Mouse (Mus musculus) brown adipose tissue, adult 24 weeks (tissue): ENCODE measurements at regions not wholly inside any gene's neighbourhood (a gene's known extent, or its start where the extent isn't known, plus 50 kb on each side); places are given as distances from the start of the nearest gene placed in this dataset.

Experiments
- H3K27ac ChIP-seq: fragments of 200-500 bp; replicated peaks from 2 replicates; pipeline ENCODE4 v1.5.1; 2012; ENCODE audit warnings: low read depth, mild to moderate bottlenecking, low read length
- H3K4me1 ChIP-seq: fragments of 200-500 bp; 2 replicates; pipeline ENCODE4 v1.6.1; 2012; ENCODE audit warnings: low read length, mixed read lengths; ENCODE audit not compliant: control insufficient read depth, insufficient read depth, insufficient read length
- H3K4me3 ChIP-seq: fragments of 200-500 bp; 2 replicates; pipeline ENCODE4 v1.5.1; 2012; ENCODE audit warnings: low read depth, mild to moderate bottlenecking, low read length, moderate library complexity; ENCODE audit not compliant: insufficient read depth

GRCm38 (mm10) chr1:151082510-151083033 is 89.3 kb upstream of the Hmcn1 start:
- no peak overlapping the region for H3K27ac ChIP-seq
- no peak overlapping the region for H3K4me3 ChIP-seq
- H3K4me1 ChIP-seq, result peaks cover 10% of the 10 kb centered on the region; the same call in 1 of the 2 replicates

DNA sequence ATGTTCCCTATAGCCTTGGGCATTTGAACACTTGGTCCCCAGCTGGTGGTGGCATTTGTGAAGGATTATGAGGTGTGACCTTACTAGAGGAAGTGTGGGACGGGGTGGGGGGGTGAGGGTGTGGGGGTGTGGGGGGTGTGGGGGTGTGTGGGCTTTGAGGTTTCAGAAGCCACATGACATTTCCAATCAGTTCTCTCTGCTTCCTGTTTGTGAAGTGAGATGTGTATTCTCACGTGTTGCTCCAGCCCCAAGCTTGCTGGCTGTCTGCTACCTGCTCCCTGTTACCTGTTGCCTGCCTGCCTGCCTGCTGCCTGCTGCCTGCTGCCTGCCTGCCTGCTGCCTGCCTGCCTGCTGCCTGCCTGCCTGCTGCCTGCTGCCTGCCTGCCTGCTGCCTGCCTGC is 90.6 kb upstream of the Hmcn1 start:
- Histone ChIP-seq H3K4me1 (peaks cover 10% of the 10 kb centered on the region; the same call in 1 of the 2 replicates), H3K27ac (no peak overlapping the region), H3K4me3 (no peak overlapping the region)

GRCm38 (mm10) chr1:151086111-151086859 is 93.0 kb upstream of the Hmcn1 start:
- Histone ChIP-seq H3K4me3 (no peak overlapping the region), H3K27ac (no peak overlapping the region), H3K4me1 (no peaks in the 10 kb centered on the region)

DNA sequence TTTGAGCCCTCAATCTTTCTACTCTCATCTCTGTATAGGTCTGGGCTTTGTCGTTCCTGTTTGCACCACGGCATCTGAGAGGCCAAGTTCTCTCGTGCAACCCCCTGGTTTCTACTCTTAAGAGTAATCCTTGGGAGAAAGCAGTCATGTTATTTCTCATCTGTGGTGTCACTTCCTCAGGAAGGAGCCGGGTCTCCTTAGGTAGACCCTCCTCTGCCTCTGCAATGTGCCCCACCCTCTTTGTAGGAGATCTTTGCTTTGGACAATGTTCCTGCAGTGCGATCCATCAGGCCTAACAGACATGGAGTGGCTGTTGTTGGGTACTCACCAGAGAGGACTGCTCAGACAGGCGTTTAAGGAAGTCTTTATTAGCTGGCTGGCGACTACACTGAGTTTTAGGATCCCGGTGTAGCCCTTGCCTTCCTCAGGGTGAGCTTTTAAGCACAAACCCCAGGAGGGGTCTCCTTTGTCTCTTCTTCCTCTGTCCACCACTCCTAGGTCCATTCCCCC is 94.0 kb upstream of the Hmcn1 start:
- Histone ChIP-seq H3K4me3 (no peak overlapping the region), H3K27ac (no peak overlapping the region), H3K4me1 (no peaks in the 10 kb centered on the region)

GRCm38 (mm10) chr1:151087811-151088511 is 94.4 kb upstream of the Gm47985 start:
- Histone ChIP-seq H3K27ac (no peak overlapping the region), H3K4me3 (no peak overlapping the region), H3K4me1 (no peaks in the 10 kb centered on the region)

- Histone ChIP-seq H3K4me3 (no peak overlapping the region), H3K4me1 (no peaks in the 10 kb centered on the region), H3K27ac (no peak overlapping the region)
These were observed 93.7 kb upstream of the Gm47985 start for GRCm38 (mm10) chr1:151088535-151089125.

GRCm38 (mm10) chr1:151092035-151092434 is 90.3 kb upstream of the Gm47985 start:
- H3K27ac ChIP-seq, result no peak overlapping the region

GRCm38 (mm10) chr1:151095344-151096050 is 86.8 kb upstream of the Gm47985 start:
- no peak overlapping the region for H3K27ac ChIP-seq
- peaks cover 2% of the 10 kb centered on the region; the same call in 1 of the 2 replicates for H3K4me1 ChIP-seq
- H3K4me3 ChIP-seq, result no peak overlapping the region

More at GRCm38 (mm10) chr1:151092035-151092434, 90.3 kb upstream of the Gm47985 start:
- Histone ChIP-seq H3K4me1 (no peaks in the 10 kb centered on the region), H3K4me3 (no peak overlapping the region)

DNA sequence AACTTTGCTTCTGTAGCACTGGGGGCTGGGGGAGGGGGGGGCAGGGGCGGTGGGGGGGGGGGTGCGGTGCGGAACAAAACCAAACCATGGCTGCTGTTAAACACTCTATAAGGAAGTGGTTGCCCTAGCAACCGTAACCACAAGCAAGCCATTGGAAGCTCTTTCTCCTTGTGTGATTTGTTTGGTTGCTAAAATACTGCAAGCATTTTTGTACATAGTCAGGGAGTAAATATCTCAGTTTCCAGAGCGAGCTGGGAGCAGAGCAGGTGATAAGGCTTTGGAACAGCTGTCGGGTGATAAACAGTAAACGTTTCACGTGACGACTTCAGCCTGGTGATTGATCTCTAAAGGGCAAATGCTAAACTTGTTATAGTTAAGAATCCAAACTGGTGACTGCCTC is 86.3 kb upstream of the Gm47985 start:
- H3K4me3 ChIP-seq, result no peak overlapping the region
- H3K27ac ChIP-seq, result no peak overlapping the region
- H3K4me1 ChIP-seq, result peaks cover 2% of the 10 kb centered on the region; the same call in 1 of the 2 replicates

DNA sequence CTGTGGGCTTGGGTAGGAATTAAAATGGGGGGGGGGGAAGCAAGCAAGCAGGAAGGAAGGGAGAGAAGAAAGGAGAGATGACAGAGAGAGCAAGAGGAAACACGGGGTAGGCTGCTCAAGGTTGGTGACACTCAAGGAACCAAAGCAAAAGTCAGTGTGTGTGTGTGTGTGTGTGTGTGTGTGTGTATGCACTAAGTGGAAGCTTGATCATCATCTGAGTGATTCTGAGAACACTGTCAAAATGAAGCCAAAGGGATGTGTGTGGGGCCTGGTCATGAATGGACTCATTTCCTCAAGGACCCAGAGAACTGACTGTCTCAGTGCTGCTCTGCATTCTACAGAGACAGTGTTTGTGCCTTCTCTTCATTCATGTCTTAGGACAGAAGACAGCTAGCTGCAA is 84.8 kb upstream of the Gm47985 start:
- Histone ChIP-seq H3K4me3 (no peak overlapping the region), H3K27ac (no peak overlapping the region), H3K4me1 (peaks cover 2% of the 10 kb centered on the region; the same call in 1 of the 2 replicates)

DNA sequence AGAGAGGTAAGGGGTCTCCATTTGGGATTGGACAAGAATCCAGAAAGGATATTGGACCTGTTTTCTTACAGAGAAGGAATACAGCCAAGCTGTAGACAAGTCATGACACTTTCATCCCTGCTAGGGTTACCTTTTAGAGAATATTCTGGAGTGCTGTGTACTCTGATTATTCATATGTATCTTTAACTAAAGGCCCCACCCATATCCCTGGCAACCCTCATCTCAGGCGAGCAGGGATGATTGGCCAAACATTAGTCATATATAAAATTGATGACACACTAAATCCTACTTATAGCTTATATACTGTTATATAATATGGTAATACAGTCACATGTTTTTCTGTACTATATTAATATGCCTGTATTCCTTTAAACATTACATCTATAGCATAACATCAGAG is 83.6 kb upstream of the Gm47985 start:
- H3K4me3 ChIP-seq, result no peak overlapping the region
- no peak overlapping the region for H3K27ac ChIP-seq

DNA sequence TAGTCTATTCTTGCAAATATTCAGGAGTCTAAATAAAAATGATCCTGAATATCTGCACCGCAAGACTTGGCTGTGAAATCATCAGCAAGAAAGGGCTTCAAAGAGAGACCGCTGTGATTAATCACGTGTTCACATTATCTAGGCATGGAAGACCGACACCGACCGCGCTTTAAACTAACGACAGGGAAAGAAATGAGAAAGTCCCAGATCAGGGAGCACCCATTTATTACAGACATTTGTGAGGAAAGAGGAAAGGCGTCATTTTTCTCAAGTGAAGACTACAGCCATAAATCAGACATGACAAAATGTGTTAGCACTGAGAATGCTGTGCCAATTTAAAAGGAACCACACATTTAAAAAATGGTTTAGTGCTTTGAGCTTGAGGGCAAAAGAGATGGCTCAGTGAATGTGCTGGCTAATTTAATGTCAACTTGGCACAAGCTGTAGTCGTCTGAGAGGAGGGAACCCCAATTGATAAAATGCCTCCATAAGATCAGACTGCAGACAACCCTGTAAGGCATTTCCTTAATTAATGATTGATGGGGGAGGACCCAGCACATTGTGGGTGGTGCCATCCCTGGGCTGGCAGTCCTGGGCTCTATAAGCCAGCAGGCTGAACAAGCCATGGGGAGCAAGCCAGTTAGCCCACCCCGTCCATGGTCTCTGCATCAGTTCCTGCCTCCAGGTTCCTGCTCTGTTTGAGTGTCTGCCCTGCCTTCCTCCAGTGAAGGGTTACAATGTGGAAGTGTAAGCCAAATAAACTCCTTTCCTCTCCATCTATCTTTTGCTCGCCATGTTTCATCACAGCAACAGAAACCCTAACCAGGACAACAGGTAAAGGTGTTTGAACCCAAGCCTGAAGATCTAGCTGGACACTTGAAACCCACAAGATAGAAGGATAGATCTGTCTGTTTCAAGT is 81.5 kb upstream of the Gm47985 start:
- peaks cover 14% of the 10 kb centered on the region for H3K4me1 ChIP-seq
- H3K4me3 ChIP-seq, result no peak overlapping the region
- H3K27ac ChIP-seq, result no peak overlapping the region; the same call in 1 of the 2 replicates

More for the DNA sequence above, 83.6 kb upstream of the Gm47985 start:
- peaks cover 2% of the 10 kb centered on the region; the same call in 1 of the 2 replicates for H3K4me1 ChIP-seq

DNA sequence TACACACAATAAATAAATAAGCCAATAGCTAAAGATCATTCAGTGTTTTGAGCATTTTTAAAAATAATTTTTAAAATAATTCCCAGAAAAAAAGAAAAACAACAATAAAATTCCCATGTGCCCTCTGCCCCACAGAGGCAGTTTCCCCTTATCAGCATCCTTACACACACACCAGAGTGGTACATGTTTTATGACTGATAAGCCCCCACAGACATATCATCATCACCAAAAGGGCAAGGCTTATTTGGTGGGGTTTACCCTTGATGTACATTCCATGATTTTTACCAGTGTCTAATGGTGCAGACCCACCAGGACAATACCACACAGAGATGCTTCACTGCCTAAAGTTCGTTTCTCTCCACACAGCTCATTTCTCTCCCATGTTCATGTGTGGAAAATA is 80.8 kb upstream of the Gm47985 start:
- H3K4me1 ChIP-seq, result peaks cover 16% of the 10 kb centered on the region
- no peak overlapping the region for H3K4me3 ChIP-seq
- H3K27ac ChIP-seq, result no peak overlapping the region

DNA sequence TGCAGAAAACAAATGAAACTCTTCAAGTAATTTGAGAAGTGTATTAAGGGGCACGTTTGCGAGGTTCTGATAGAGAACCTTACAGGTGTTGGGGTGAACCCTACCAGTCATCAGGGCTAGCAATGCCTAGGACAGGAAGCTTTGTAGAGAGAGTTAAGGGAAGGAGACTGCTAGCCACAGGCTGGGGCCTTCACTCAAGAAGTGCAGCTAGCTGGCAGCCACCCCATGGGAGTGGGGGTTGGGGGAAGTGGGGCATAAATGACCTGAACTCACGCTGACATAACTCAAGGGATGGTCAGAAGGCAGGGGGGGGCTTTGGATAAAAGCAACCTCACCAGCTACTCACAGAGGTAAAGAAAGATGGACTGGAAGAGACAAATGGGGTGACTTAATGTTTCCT is 80.3 kb upstream of the Gm47985 start:
- no peak overlapping the region for H3K27ac ChIP-seq
- no peak overlapping the region for H3K4me3 ChIP-seq
- peaks cover 16% of the 10 kb centered on the region for H3K4me1 ChIP-seq
